Mouse (Mus musculus): ENCODE measurements at regions not wholly inside any gene's neighbourhood (a gene's known extent, or its start where the extent isn't known, plus 50 kb on each side); places are given as distances from the start of the nearest gene placed in this dataset.

DNA sequence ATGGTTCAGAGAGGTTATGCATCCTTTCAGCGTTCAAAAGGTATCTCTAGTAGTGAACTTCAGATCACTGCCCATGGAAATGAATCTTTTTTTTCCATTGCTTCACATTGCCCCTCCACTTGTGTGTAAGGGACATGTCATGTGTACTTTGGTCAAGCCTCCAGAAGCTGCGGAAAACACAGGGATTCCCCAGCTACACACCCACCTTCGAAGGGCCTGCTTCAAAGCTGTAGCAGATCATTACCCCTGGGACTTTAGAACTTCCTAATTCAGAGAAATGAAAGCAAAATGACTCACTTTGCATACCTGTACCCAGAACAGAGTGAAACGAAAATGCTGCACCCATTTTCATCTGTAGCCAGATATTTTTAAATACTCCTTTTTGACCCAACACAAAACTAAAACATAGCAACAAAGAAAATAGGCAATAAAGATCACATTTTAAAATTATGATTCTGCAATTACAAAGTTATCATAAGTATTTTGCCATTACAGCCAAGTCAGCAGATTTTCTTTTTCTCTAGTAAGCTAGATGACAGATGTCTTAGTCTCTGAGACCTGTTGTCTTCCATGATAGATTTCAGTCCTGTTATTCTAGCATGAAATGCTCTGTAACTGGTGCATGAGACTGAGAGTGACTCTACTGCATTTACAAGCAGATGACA is 519.1 kb upstream of the A1bg start:
- no peak overlapping the region for H3K9ac ChIP-seq (ENCODE audit: low read length)
- ATAC-seq (replicated peaks; ENCODE audit: low FRiP score) (no peak), DNase-seq (ENCODE audit: low spot score) (no peak)
- no peak overlapping the region for H3K4me2 ChIP-seq (ENCODE audit: low read depth, low read length, severe bottlenecking)
- H3K27me3 ChIP-seq (ENCODE audit: control insufficient read depth, insufficient read depth, low read length) = no peaks in the 10 kb centered on the region
- H3K4me1 ChIP-seq (replicated peaks; ENCODE audit: control insufficient read depth, insufficient read depth, low read length) = no peaks in the 10 kb centered on the region
- H3K36me3 ChIP-seq (ENCODE audit: control insufficient read depth, insufficient read depth, low read length) = no peaks in the 10 kb centered on the region
- H3K27ac ChIP-seq (ENCODE audit: low read depth, low read length) = no peak overlapping the region
- H3K4me3 ChIP-seq (ENCODE audit: low read depth, low read length) = no peak overlapping the region
- WGBS = 85% methylated on average over 4 of the region's 4 CpGs
- H3K9me3 ChIP-seq (ENCODE audit: control insufficient read depth, low read length) = no peaks in the 10 kb centered on the region

DNA sequence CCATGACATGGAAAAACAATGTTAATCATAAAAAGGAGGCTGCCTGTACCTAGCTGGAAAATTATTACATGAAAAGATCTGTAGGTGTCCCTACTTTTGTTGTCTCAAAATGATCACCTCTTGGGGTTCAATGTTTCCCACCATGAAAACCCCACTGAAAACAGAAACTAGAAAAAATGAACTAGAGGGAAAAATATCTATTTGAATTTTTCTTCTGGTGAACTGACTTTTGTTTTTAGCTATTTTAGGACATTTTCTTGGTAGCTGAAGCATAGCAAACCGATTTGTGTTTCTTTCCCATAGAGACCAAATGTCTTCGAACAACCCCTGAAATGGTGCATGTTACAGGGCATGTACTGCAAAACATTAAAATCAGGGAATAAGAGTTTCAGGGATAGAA is 518.2 kb upstream of the A1bg start:
- Histone ChIP-seq H3K9me3 (ENCODE audit: control insufficient read depth, low read length) (no peaks in the 10 kb centered on the region), H3K27ac (ENCODE audit: low read depth, low read length) (no peak overlapping the region), H3K4me1 (replicated peaks; ENCODE audit: control insufficient read depth, insufficient read depth, low read length) (no peaks in the 10 kb centered on the region), H3K4me2 (ENCODE audit: low read depth, low read length, severe bottlenecking) (no peak overlapping the region), H3K4me3 (ENCODE audit: low read depth, low read length) (no peak overlapping the region), H3K27me3 (ENCODE audit: control insufficient read depth, insufficient read depth, low read length) (no peaks in the 10 kb centered on the region), H3K36me3 (ENCODE audit: control insufficient read depth, insufficient read depth, low read length) (no peaks in the 10 kb centered on the region), H3K9ac (ENCODE audit: low read length) (no peak overlapping the region)
- no peak for ATAC-seq (replicated peaks; ENCODE audit: low FRiP score)
- no peak for DNase-seq (ENCODE audit: low spot score)
- 94% methylated on average over 2 of the region's 2 CpGs for WGBS

DNA sequence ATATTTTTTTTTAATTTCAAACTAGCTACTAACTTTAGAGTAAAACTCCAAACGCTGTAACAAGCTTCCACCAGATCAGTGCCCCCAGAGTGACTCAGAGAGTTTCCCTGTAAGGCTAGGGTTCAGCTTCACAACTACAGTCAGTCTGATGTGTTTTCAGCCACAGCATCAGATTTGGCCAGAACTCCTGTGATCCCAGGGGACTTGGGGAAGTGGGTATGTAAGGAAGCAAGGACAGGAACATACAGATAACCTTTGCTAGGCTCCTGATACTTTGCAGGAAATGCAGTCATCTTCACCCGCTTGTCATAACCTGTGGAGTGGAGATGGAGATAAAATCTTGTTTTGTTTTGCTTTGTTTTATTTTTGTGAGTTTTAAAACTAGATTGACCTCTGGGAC is 517.5 kb upstream of the A1bg start:
- H3K4me3 ChIP-seq (ENCODE audit: low read depth, low read length) = no peak overlapping the region
- no peaks in the 10 kb centered on the region for H3K36me3 ChIP-seq (ENCODE audit: control insufficient read depth, insufficient read depth, low read length)
- H3K4me2 ChIP-seq (ENCODE audit: low read depth, low read length, severe bottlenecking) = no peak overlapping the region
- no peak overlapping the region for H3K27ac ChIP-seq (ENCODE audit: low read depth, low read length)
- H3K27me3 ChIP-seq (ENCODE audit: control insufficient read depth, insufficient read depth, low read length) = no peaks in the 10 kb centered on the region
- 82% methylated on average over 2 of the region's 2 CpGs for WGBS
- ATAC-seq (replicated peaks; ENCODE audit: low FRiP score) (no peak), DNase-seq (ENCODE audit: low spot score) (no peak)
- no peaks in the 10 kb centered on the region for H3K4me1 ChIP-seq (replicated peaks; ENCODE audit: control insufficient read depth, insufficient read depth, low read length)
- no peak overlapping the region for H3K9ac ChIP-seq (ENCODE audit: low read length)
- H3K9me3 ChIP-seq (ENCODE audit: control insufficient read depth, low read length) = no peaks in the 10 kb centered on the region

DNA sequence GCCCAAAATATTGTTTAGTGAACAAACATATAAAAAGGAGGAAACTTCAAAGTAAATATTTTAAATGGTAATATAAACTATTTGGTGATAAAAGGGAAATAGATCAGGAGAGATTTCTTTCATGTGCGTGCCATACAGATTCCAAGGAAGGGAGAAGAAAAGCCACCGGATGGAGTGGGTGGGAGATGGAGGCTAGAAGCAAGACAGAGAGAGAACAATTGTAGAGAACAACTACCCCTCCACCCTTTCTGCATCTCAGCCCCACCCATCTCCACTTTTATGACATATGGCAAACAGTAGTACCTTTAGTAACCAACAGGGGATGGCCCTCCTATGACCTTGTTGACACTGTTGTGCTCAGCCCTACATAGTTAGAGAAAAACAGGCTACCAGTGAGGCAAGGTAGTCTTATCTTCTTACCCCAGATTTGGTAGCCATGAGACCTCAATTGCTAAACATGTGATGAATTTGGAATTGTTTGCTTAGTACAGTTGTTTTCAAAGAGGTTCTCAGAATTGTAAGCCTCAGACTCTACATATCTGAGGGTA is 516.9 kb upstream of the A1bg start:
- H3K9me3 ChIP-seq (ENCODE audit: control insufficient read depth, low read length) = no peaks in the 10 kb centered on the region
- H3K4me1 ChIP-seq (replicated peaks; ENCODE audit: control insufficient read depth, insufficient read depth, low read length) = no peaks in the 10 kb centered on the region
- H3K27me3 ChIP-seq (ENCODE audit: control insufficient read depth, insufficient read depth, low read length) = no peaks in the 10 kb centered on the region
- WGBS = 90% methylated on average over 2 of the region's 2 CpGs
- no peaks in the 10 kb centered on the region for H3K36me3 ChIP-seq (ENCODE audit: control insufficient read depth, insufficient read depth, low read length)
- H3K4me2 ChIP-seq (ENCODE audit: low read depth, low read length, severe bottlenecking) = no peak overlapping the region
- no peak for DNase-seq (ENCODE audit: low spot score)
- no peak overlapping the region for H3K9ac ChIP-seq (ENCODE audit: low read length)
- ATAC-seq (replicated peaks; ENCODE audit: low FRiP score) = no peak
- no peak overlapping the region for H3K27ac ChIP-seq (ENCODE audit: low read depth, low read length)
- H3K4me3 ChIP-seq (ENCODE audit: low read depth, low read length) = no peak overlapping the region

DNA sequence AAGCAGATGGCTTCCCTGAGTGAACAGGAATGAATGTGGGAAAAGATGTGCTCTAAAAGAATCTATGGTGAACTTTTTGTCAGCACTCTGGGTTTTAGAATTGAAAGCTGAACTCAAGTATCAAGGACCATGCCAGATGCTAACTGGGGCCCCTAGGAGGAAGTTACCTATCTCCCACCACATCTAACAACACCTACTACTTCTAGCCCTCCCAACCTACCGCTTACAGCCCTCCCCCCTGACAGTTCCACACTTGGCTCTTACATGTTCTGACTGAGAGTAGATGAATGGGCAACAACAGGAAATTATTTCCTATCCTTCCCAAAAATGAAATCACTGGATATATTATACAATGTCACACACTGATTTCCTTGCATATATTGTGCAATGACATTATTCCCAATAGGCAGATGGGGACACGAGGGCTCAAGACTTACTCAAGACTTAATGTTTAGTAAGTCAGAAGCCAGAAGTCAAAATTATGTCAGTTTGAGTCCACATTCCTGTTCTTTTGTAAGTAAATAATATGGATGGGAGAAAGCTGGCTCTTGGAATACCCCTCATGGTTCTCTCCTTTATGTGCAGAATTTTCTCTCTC is 506.1 kb upstream of the A1bg start:
- no peak overlapping the region for H3K9ac ChIP-seq (ENCODE audit: low read length)
- no peak overlapping the region for H3K4me3 ChIP-seq (ENCODE audit: low read depth, low read length)
- WGBS = 86% methylated on average over 2 of the region's 2 CpGs

DNA sequence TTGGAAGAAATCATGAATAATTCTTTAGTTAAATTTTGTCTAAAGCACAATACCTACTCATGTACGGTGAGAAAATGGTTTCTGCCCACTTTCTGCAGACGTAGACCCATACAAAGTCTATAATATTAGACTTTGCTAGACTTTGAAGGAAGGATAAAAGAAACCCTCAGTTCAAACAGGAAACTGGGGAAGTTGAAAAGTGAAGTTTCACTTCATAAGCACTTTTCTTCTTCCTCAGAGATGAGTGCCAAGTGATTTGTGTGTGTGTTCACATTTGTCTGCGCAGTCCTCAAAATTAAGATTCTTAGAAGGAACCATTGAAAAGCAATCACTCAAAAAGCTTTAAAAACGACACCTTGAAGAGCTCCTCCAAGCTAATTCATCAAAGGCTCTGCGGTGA is 500.2 kb upstream of the A1bg start:
- H3K4me2 ChIP-seq (ENCODE audit: low read depth, low read length, severe bottlenecking) = no peak overlapping the region
- DNase-seq (ENCODE audit: low spot score) = no peak
- no peak overlapping the region for H3K4me3 ChIP-seq (ENCODE audit: low read depth, low read length)
- no peak overlapping the region for H3K9ac ChIP-seq (ENCODE audit: low read length)
- 88% methylated on average over 5 of the region's 5 CpGs for WGBS
- no peaks in the 10 kb centered on the region for H3K36me3 ChIP-seq (ENCODE audit: control insufficient read depth, insufficient read depth, low read length)
- no peaks in the 10 kb centered on the region for H3K9me3 ChIP-seq (ENCODE audit: control insufficient read depth, low read length)
- no peak overlapping the region for H3K27ac ChIP-seq (ENCODE audit: low read depth, low read length)
- H3K27me3 ChIP-seq (ENCODE audit: control insufficient read depth, insufficient read depth, low read length) = no peaks in the 10 kb centered on the region
- H3K4me1 ChIP-seq (replicated peaks; ENCODE audit: control insufficient read depth, insufficient read depth, low read length) = no peaks in the 10 kb centered on the region
- no peak for ATAC-seq (replicated peaks; ENCODE audit: low FRiP score)

More for the DNA sequence above, 506.1 kb upstream of the A1bg start:
- no peaks in the 10 kb centered on the region for H3K27me3 ChIP-seq (ENCODE audit: control insufficient read depth, insufficient read depth, low read length)
- no peaks in the 10 kb centered on the region for H3K36me3 ChIP-seq (ENCODE audit: control insufficient read depth, insufficient read depth, low read length)
- no peak for DNase-seq (ENCODE audit: low spot score)
- no peak overlapping the region for H3K27ac ChIP-seq (ENCODE audit: low read depth, low read length)
- no peaks in the 10 kb centered on the region for H3K4me1 ChIP-seq (replicated peaks; ENCODE audit: control insufficient read depth, insufficient read depth, low read length)
- no peaks in the 10 kb centered on the region for H3K9me3 ChIP-seq (ENCODE audit: control insufficient read depth, low read length)
- no peak overlapping the region for H3K4me2 ChIP-seq (ENCODE audit: low read depth, low read length, severe bottlenecking)
- no peak for ATAC-seq (replicated peaks; ENCODE audit: low FRiP score)

DNA sequence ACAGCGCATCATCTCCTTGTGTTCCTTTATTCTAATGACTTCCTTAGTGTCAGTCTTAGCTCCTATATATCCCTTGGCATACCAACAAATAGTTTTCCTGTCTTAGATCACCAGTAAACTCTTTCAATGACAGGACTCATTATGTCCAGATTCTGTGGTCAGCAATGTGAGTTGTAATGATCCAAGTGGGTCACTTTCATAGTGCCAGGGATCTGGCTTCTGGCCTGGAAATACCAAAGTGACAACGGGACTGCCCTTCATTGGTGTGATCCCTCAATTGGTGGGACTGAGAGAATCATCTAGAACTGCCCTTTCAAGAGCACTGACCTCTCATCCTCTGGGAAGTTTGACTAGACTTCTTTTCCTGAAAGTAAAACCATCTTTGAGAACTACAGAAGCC is 494.7 kb upstream of the A1bg start:
- Histone ChIP-seq H3K9ac (ENCODE audit: low read length) (no peak overlapping the region), H3K4me3 (ENCODE audit: low read depth, low read length) (no peak overlapping the region), H3K4me1 (replicated peaks; ENCODE audit: control insufficient read depth, insufficient read depth, low read length) (no peaks in the 10 kb centered on the region), H3K27ac (ENCODE audit: low read depth, low read length) (no peak overlapping the region), H3K27me3 (ENCODE audit: control insufficient read depth, insufficient read depth, low read length) (no peaks in the 10 kb centered on the region), H3K9me3 (ENCODE audit: control insufficient read depth, low read length) (no peaks in the 10 kb centered on the region), H3K4me2 (ENCODE audit: low read depth, low read length, severe bottlenecking) (no peak overlapping the region), H3K36me3 (ENCODE audit: control insufficient read depth, insufficient read depth, low read length) (no peaks in the 10 kb centered on the region)
- WGBS = 92% methylated on average over 2 of the region's 2 CpGs
- ATAC-seq (replicated peaks; ENCODE audit: low FRiP score) = no peak
- no peak for DNase-seq (ENCODE audit: low spot score)

DNA sequence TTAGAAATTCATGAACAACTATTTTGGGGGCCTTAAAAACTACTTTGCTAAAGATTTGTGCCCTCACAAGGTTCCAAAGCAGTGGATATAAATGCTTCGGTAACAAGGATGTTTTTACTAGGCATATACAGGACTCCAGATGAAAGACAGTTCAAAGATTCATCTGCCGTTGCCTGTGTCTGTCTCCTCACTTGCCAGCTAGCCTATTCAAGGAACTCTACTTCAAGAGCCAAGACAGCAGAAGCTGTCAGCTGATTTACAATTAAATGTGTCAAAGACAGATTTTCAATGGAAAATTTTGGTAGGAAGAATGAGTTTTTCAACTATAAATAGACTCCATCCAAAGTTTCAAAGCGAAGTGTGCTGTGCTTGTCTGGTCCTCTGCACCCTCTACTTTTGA is 494.0 kb upstream of the A1bg start:
- H3K9ac ChIP-seq (ENCODE audit: low read length) = no peak overlapping the region
- no peak for DNase-seq (ENCODE audit: low spot score)
- ATAC-seq (replicated peaks; ENCODE audit: low FRiP score) = no peak
- H3K27ac ChIP-seq (ENCODE audit: low read depth, low read length) = no peak overlapping the region
- 92% methylated on average over 3 of the region's 3 CpGs for WGBS
- no peaks in the 10 kb centered on the region for H3K4me1 ChIP-seq (replicated peaks; ENCODE audit: control insufficient read depth, insufficient read depth, low read length)
- no peaks in the 10 kb centered on the region for H3K36me3 ChIP-seq (ENCODE audit: control insufficient read depth, insufficient read depth, low read length)
- no peaks in the 10 kb centered on the region for H3K27me3 ChIP-seq (ENCODE audit: control insufficient read depth, insufficient read depth, low read length)
- no peaks in the 10 kb centered on the region for H3K9me3 ChIP-seq (ENCODE audit: control insufficient read depth, low read length)
- H3K4me2 ChIP-seq (ENCODE audit: low read depth, low read length, severe bottlenecking) = no peak overlapping the region
- H3K4me3 ChIP-seq (ENCODE audit: low read depth, low read length) = no peak overlapping the region

DNA sequence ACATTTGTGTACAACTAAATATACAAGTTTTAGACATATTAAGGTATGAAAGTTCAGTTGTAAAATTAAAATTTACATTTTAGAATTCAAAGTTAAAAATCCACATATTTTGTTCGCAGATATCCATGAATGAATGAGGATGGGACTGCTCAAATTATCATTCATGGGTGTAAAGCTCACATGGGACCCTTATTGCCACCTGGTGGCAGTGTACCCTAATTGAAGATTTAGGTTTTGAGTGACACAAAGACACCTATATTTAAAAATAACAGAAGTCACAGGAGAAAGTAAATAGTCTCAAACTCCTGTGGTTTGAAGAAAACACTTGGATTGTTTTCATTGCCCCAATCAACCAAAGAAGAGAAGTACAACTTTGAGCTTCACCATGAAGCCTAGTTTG is 492.8 kb upstream of the A1bg start:
- Histone ChIP-seq H3K36me3 (ENCODE audit: control insufficient read depth, insufficient read depth, low read length) (no peaks in the 10 kb centered on the region), H3K27me3 (ENCODE audit: control insufficient read depth, insufficient read depth, low read length) (no peaks in the 10 kb centered on the region), H3K4me2 (ENCODE audit: low read depth, low read length, severe bottlenecking) (no peak overlapping the region), H3K9ac (ENCODE audit: low read length) (no peak overlapping the region), H3K9me3 (ENCODE audit: control insufficient read depth, low read length) (no peaks in the 10 kb centered on the region), H3K4me3 (ENCODE audit: low read depth, low read length) (no peak overlapping the region), H3K4me1 (replicated peaks; ENCODE audit: control insufficient read depth, insufficient read depth, low read length) (no peaks in the 10 kb centered on the region), H3K27ac (ENCODE audit: low read depth, low read length) (no peak overlapping the region)
- WGBS = 63% methylated on average over 1 of the region's 1 CpGs
- DNase-seq (ENCODE audit: low spot score) (no peak), ATAC-seq (replicated peaks; ENCODE audit: low FRiP score) (no peak)

All from forebrain, embryonic 11.5 days (tissue).